Mouse (Mus musculus): Measurements from ENCODE around the gene Hoxc11.

Hoxc11 gene

DNA sequence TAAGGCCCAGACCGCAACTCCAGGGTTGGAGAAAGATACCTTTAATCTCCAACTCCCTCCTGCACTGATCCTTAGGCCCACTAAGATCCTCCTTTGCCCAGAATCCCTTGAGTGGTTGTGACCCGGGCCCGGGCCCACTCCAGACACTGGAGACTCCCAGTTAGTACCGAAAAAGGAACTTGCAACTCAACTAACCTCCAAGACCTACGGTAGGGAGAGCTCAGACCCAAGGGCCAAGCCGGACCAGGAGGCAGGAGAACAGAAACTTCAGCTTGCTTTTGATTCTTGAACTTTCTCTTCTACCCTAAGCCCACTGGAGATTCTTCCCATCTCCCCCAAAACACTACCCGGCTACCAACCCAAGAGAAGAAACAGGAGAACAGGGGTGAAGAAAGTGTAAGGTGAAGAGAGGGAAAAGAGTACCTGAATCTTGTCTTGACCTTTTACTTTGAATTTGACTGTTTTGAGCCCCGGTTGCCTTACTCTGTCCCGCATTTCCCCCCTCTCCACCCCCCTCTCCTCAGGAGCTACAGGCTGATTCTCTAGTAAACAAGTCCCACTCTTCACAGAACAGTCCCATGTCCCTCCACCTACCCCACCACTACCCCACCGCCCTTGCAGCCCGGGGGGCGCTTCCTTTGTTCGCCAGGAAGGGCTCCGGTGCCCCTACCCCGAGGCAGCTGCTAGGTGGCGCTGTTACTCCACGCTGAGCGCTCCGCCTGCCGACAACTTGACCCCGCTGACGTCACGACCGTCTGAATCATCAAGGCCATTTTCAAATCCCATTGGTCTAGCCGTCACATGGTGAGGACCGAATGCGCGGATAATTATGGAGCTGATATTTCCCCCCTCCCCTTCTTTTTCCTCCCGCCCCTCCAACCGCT lies 11.9 kb downstream of the Hoxc11 start:
- DNase-seq = peak; percentile 9

DNA sequence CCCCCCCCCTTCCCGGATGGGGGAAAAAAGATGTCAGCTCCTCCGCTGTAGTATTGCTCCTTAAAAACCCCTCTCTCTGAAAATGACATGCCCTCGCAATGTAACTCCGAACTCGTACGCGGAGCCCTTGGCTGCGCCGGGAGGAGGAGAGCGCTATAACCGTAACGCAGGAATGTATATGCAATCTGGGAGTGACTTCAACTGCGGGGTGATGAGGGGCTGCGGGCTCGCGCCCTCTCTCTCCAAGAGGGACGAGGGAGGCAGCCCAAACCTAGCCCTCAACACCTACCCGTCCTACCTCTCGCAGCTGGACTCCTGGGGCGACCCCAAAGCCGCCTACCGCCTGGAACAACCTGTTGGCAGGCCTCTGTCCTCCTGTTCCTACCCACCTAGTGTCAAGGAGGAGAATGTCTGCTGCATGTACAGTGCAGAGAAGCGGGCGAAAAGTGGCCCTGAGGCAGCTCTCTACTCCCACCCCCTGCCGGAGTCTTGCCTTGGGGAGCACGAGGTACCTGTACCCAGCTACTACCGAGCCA lies 12.6 kb downstream of the Hoxc11 start, which contains the start of gene Hoxc10:
Gene Hoxc10, plus strand, starts transcription at position 21 of the 536 bp plus-strand sequence.
- no peak for DNase-seq

DNA sequence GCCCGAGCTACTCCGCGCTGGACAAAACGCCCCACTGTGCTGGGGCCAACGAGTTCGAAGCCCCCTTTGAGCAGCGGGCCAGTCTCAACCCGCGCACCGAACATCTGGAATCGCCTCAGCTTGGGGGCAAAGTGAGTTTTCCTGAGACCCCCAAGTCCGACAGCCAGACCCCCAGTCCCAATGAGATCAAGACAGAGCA lies 13.0 kb downstream of the Hoxc11 start, which contains the start of gene Hoxc5:
Gene Hoxc5, plus strand, starts transcription at position 132 of the 199 bp plus-strand sequence.
- DNase-seq = no peak

DNA sequence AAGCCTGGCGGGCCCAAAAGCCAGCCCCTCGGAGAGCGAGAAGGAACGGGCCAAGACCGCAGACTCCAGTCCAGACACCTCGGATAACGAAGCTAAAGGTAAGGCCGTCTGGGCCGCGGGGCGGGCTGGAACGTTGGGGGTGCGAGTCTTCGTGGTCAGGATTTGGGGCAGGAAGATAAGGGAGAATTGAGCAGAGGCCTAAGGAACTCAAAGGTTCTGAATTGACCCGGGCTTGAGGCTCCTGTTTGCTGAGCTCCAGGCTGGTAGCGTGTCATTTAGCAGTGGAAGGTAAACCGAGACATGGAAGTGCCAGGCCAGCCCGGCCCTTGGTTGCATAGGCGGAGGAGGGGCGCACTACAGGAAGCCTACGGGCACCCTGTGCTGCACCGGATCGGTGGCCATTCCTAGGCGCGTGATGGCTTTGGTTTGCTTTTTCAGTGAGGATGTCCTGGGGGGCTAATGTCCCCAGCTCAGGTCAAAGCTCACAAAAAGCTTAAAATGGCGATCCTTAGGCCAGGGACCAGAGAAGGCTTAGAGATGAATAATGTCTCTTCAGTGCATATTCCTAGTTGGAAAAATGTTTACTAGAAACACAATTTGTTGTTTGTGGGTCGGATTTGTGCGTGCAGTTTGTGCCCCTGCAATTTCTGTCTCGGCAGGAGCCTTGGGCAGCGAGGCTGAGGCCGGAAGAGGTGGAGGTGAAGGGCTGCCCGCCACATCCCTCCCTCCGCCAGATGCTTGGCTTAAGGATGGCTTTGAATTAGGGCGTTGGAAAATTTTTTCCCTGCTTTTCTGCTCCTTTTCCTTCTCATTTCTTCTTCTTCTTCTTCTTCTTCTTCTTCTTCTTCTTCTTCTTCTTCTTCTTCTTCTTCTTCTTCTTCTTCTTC lies 13.5 kb downstream of the Hoxc11 start:
- DNase-seq = no peak

DNA sequence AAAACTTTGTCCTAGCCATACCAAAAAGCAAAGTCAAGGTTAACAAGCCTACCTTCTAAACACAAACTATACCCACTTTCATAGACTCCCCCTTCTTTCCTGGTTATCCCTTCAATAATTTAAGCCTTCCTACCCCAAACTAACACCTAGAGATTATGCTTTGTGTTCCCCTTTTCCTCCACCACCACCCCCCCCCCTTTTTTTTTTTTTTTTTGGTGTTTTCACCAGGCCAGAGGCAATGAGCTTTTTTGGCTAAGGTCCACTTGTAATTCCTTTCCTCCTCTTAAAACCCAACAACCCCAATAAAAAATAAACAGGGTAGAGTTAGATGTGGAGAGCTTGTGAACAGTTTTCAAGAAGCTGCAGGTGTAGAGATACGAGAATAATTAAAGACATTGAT lies 15.1 kb downstream of the Hoxc11 start:
- no peak for DNase-seq

DNA sequence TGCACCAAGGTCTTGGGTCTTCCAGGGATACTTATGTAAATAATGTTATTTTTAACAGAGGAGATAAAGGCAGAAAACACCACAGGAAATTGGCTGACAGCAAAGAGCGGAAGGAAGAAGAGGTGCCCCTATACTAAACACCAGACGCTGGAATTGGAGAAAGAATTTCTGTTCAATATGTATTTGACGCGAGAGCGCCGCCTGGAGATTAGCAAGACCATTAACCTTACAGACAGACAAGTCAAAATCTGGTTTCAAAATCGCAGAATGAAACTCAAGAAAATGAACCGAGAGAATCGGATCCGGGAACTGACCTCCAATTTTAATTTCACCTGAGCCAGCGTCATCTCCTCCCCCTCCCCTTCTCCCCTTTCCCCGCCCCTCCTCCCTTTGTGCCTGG lies 16.5 kb downstream of the Hoxc11 start:
- DNase-seq = peak; percentile 23

DNA sequence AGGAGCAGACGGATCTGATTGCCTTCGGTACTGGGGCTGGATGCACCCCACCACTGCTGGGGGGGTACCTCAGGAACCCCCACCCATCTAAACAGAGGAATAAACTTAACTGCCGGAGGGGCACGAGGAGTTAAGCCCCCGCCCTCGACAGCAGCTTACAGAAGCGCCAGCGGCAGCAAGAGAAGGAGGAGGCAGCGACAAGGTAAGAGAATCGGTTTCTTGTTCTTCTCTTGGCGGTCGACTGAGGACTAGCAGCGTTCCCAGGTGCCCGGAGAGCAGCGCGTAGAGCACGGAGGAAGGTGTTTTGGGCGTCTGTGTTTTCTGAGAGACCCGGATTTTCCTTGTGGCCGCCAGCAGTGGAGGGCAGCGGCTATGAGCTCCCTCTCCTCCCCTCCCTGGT lies 18.0 kb downstream of the Hoxc11 start:
- DNase-seq = no peak

DNA sequence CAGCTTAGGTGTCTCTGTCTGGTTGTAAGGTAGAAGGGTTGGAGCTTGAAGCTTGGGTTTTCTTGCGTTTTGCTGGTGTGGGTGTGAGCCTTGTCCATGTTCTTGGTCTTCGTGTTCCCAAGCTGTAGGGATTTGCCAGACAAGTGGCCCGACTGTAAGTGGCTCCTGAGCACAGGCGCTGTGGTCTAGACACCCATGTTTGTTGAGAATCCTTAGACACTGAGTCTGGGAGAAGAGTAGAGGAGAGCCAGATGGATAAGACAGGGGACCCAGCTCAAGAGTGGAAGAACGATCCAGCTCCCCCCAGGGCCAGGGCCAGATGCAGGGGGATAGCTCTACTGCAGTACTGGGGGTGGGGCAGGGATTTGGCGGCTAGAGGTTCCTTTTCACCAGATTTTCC lies 18.5 kb downstream of the Hoxc11 start:
- no peak for DNase-seq

DNA sequence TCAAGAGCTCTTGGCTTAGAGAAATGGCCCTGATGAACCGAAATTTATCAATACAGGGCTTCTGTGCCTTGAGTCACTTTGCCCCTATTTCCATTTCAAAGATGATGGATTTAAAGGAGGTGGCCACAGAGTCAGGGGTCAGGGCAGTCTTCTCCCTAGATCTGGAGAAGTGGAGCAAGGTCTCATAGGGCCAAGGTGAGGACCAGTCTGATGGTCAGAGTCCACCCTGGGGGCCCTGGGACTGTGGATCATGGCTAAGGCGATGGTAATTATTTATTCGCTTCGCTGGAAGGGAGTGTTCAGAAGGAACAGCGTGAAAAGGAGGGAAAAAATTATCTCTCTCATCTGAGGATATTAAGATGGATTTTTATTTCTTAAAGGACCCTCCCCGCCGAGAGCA lies 20.8 kb downstream of the Hoxc11 start:
- no peak for DNase-seq

DNA sequence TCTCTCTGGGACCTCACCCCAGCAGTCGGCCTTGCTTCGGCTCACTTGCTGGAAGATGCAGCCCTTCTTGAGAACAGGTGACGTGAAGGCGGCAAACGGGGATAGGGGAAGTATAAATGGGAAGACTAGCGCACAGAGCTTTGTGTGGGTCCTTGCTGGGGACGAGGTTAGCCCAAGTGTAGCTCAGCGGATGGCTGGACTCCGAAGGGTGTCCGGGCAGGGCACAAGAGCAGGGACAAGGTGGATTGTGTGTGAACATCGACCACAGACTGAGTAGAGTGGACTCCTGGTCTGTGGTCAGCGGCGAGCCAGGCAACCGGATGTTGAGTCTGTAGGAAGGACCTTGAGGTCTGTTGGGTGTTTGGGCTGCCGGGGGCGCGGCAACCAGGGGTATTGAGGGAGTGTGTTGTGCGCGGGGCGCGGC lies 21.5 kb downstream of the Hoxc11 start:
- DNase-seq = no peak

DNA sequence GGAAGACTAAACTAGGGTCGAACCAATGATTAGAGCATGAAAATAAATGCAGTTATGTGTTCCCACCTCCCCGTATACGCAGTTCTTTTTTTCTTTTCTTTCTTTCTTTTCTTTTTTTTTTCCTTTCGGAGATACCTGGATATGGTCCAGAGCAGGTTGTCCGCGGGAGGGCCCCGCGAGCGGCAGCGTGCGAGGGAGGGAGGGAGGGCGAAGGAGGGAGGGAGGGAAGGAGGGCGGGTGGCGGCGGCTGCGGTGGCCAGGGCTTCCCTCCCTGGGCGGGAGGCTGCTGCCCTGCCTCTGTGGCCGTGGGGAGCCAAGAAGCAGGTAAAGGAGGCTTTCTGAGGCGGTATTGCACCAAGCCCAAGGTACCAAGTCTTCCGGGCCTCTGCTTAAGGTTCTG lies 21.9 kb downstream of the Hoxc11 start, which contains the start of gene Hoxc9:
Gene Hoxc9, plus strand, starts transcription at position 269 of the 400 bp plus-strand sequence.
- DNase-seq = no peak

DNA sequence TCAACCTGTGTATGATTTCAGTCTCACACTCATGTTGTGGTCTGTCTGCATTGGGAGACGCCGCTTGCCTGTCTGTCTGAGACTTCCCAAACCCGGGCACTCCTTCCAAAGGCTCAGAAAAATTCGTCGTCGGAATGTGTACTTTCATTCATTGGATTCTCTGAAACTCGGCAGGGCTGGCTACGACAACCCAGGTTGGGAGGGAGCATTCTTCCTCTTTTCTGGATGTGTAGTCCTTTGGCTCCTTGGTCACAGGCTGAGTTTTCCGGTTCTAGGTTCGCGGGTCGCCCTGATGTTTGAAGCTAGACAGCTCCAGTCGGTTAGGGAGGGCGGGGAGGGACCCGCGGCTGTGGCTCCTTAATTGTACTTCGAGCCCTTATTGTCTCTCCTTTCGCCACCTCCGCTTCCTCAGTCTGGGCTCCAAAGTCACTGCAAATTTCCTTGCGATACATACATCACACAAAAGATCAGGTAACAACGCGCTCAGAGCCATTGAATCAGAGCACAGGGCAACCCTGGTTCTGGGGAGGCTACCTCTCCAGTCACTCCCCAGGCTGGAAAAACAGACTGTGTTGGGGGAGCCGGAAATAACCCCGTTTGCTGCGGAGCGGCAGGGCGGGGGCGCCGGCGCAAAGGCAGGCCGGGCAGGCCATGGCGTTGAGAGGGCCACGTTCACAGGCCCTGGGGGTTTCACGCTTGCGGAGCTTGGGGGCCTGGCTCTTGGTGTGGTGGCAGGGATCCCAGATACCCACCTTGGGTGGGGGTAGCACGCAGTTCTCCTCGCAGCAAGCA lies 22.6 kb downstream of the Hoxc11 start:
- DNase-seq = no peak

DNA sequence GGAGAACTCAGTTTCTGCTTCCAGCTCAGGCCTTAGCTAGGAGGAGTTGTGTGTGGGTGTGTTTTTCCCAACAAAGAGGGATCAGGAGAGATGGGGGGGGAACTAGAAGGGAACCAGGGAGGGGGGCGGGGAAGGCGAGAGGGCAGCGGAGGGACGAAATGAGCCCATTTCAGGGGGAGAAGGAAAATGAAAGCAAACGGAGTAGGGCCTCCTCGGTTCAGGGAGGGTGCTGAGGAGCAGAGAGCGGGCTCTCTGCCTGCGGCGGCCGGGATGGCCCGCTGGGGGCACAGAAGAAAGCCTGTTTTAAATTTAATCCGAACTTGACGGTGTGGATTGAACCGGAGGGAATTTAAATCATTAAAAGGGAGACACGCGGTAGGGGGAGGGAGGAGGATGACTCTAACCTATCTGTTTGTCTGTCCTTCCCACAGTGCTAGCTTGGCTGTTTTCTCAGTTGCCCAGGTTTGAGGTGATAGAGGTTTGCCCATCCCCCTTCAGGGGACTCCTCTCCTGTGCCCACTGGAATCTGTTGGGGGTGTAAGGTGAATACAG lies 23.3 kb downstream of the Hoxc11 start:
- DNase-seq = no peak

DNA sequence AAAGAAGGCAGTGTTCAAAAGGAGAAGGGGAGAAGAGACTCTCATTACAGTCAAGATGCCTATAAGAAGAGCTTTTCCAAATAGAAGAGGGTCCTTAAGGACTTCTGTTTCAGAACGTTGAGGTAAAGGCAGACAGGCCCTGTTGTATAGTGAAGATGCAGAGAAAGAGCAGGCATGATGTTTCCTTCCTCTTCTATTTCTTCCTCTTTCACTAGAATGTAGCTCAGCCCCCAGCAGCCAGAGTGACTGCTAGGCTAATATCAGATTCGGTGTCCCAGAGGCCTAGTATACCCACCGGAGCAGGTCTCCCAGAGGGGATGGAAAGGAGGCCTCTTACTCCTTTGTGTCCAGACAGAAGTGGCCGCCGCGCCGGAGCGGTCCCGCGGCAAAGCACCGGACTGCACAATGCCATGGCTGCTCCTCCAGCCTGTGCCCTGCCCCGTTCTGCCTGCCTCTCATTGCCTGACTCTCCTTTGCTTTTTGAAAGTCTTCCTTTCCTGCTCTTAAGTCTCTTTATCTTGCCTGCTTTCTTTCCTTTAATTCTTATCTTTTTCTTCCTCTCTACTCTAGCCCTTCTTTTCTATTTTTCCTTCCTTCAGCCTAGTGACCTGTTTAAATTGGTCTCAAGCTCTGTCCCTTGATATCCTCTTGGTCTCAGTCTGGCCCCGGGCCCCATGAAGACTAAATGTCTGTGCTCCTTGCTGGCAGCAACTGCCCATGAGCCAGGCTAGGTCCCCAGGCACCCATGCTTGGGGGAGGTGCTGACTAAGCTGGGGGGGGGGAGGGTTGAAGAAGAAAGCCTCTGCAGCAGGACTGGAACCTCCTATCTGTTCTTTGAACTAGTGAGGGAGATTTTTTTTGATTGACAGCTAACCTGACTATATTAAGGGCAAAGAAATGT lies 24.6 kb downstream of the Hoxc11 start:
- no peak for DNase-seq

DNA sequence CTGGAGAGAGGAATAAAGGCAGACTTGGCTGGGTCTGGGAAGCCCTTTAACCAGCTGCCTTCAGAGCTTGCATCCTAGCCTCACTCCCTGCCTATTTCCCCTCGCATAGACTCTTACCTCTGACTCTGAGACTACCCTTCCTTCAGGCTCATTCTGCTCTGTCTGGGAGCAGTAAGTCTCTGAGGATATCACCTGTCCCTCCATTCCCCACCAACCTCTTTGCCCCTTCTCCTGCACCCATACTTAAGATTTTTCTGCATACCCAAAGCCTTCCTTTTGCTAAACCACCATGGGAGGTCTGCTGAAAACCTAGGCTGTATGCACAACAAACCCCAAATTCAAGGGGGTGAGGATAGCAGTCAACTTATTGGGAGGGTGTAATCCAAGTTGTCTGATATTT lies 25.7 kb downstream of the Hoxc11 start:
- DNase-seq = no peak

DNA sequence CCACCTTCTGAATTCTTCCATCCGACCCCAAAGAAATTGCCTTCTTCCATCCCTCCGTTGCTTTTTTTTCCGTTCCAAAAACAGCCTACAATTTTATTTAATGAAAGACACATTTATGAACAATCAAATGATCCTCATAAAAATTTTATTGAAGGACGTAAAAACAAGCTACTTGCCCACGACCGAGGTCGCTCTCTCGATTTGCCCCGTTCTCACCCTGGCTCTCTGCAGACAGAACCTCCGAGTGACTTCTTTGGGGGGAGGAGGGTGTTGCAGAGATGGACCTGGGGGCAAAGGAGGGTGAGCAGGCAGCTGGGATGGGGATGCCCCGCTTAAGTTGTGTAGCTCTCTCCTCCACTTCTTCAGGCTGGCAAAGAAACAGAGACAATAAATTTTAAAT lies 26.1 kb downstream of the Hoxc11 start:
- DNase-seq = no peak

DNA sequence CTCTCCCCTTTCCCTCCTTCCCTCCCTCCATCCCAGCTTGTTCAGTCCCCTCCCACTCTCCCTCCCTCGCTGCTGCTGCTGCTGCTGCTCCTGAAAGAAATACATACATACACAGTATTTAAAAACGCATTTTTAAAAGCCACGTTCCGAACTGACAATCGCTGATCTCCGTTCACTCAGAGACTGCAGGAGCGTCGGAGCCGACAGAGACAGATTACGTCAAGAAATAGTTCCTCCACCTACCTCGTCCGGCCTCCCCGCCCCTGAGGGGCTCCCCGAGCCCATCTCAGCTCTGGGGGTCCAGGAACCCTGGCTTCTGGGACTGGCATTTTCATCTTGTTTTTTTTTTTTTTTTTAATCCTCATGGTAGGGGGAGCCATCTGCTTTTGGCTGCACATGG lies 26.7 kb downstream of the Hoxc11 start:
- DNase-seq = no peak

DNA sequence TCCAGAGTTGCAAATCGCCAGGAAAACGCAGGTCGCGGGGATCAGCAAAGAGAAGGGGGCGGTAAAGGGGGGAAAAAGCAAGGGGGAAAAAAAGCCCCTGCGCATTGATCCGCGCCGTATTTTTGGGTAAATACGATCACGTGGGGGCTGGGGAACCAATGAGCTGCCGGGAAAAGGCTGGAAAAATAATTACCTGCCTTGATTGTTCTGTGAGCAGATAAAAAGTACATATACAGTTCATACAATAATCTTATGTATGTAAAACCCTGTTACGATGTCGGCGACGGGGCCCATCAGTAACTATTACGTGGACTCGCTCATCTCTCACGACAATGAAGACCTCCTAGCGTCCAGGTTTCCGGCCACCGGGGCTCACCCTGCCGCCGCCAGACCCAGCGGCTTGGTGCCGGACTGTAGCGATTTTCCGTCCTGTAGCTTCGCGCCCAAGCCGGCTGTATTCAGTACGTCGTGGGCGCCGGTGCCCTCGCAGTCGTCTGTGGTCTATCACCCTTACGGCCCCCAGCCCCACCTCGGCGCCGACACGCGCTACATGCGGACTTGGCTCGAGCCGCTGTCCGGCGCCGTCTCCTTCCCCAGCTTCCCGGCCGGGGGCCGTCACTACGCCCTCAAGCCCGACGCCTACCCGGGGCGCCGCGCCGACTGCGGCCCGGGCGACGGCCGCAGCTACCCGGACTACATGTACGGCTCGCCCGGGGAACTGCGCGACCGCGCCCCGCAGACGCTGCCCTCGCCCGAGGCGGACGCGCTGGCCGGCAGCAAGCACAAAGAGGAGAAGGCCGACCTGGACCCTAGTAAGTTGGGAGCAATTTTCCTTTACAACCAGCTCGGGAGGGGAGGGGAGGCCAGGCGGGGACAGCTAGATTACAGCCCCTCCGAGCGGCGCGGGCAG lies 27.4 kb downstream of the Hoxc11 start:
- no peak for DNase-seq

DNA sequence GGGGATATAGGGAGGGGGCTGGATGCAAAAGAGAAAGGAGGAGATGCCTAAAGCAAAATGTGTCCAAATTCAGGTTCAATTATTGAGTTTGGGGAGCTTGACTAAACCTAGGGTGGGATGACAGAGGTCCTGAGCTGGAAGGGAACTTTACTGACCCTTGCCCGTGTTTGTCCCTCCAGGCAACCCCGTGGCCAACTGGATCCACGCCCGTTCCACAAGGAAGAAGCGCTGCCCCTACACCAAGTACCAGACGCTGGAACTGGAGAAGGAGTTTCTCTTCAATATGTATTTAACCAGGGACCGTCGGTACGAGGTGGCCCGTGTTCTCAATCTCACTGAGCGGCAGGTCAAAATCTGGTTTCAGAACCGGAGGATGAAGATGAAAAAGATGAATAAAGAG lies 29.5 kb downstream of the Hoxc11 start:
- DNase-seq = no peak

DNA sequence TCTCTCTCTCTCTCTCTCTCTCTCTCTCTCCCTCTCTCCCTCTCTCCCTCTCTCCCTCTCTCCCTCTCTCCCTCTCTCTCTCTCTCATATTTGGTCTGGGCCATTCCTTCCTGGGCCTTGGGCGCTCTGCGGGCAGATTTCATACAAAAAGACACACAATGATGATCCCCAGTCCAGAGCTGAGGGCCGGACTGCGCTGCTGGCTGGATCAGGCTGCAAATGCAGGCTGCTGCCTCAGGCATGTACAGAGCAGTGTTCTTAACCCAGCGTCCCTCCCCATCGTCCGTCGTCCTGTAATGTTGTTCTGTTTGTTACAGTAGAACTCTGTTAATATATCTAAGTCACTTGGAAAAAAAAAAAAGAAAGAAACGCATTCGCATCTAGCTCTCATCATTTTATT lies 30.3 kb downstream of the Hoxc11 start:
- DNase-seq = no peak

Measured in right cerebral cortex, adult 18-20 months (tissue).